Mouse (Mus musculus) liver, embryonic 14.5 days (tissue): ENCODE data around the gene Upf2. TPM values are rescaled to one million over a fixed set of nuclear protein-coding genes. Genes with fewer than 3 reads are reported as not detected.

Experiments used
- ATAC-seq: fragments of 200-750 bp; cut with Nextera tagmentation; 2 replicates; pipeline ENCODE4 v1.8.0; 2017; ENCODE audit warnings: moderate number of reproducible peaks, mild to moderate bottlenecking, moderate library complexity; ENCODE audit not compliant: insufficient read depth
- DNase-seq, 3 experiments: peaks; one replicate each; pipeline ENCODE4 v3.0.0-alpha.2; 2012 to 2013; ENCODE audit warnings: low read depth in 3 of 3, low spot score in 3 of 3
- H3K27ac ChIP-seq: fragments of 300-500 bp; sonication (generic); 2 replicates; pipeline ENCODE4 v1.5.1; 2014; ENCODE audit warnings: moderate library complexity, mild to moderate bottlenecking, control low read depth, inconsistent platforms
- H3K27me3 ChIP-seq: fragments of 300-500 bp; sonication (generic); 2 replicates; pipeline ENCODE4 v1.6.1; 2014; ENCODE audit warnings: mild to moderate bottlenecking, low read length, moderate library complexity; ENCODE audit not compliant: control insufficient read depth, insufficient read depth
- H3K36me3 ChIP-seq: fragments of 300-500 bp; sonication (generic); replicated peaks from 2 replicates; pipeline ENCODE4 v1.6.1; 2014; ENCODE audit warnings: low read depth; ENCODE audit not compliant: control insufficient read depth, insufficient read depth
- H3K4me1 ChIP-seq, 2 experiments: fragments of 200-500 bp in 1 of 2; fragments of 300-500 bp in 1 of 2; sonication (generic) in 1 of 2; replicated peaks; 2 replicates each; pipeline ENCODE4 v1.6.1; 2012 to 2014; ENCODE audit warnings: antibody characterized with exemption in 1 of 2, inconsistent platforms in 1 of 2, low read length in 1 of 2; ENCODE audit not compliant: control insufficient read depth in 2 of 2, insufficient read depth in 2 of 2
- H3K4me2 ChIP-seq: fragments of 300-500 bp; sonication (generic); 2 replicates; pipeline ENCODE4 v1.6.1; 2014; ENCODE audit warnings: low read depth, mild to moderate bottlenecking, control low read depth, moderate library complexity
- H3K4me3 ChIP-seq, 2 experiments: fragments of 200-500 bp in 1 of 2; fragments of 300-500 bp in 1 of 2; sonication (generic) in 1 of 2; 2 replicates each; pipeline ENCODE4 v1.5.1; 2012 to 2014; ENCODE audit warnings: low read depth in 2 of 2, low read length in 2 of 2, mild to moderate bottlenecking in 2 of 2, control low read depth in 1 of 2, inconsistent platforms in 1 of 2, moderate library complexity in 1 of 2; ENCODE audit not compliant: insufficient read depth in 1 of 2
- H3K9ac ChIP-seq: fragments of 300-500 bp; sonication (generic); replicated peaks from 2 replicates; pipeline ENCODE4 v1.6.1; 2014; ENCODE audit warnings: mild to moderate bottlenecking, control low read depth, moderate library complexity
- H3K9me3 ChIP-seq: fragments of 300-500 bp; sonication (generic); 2 replicates; pipeline ENCODE4 v1.6.1; 2016; ENCODE audit warnings: low read length, mixed read lengths; ENCODE audit not compliant: control insufficient read depth
- CTCF ChIP-seq: IDR thresholded peaks from 2 replicates; pipeline ENCODE4 v1.5.1; 2016; ENCODE audit warnings: antibody characterized with exemption, low read depth, control low read depth
- EP300 ChIP-seq: IDR thresholded peaks from 2 replicates; pipeline ENCODE4 v1.6.1; 2016; ENCODE audit warnings: antibody characterized with exemption, low read depth
- WGBS: fragments of 180-500 bp; shearing (Covaris S2); extraction: QIAGEN DNeasy Blood & Tissue Kit; methylation state at CpG from one replicate; pipeline ENCODE4 v1.1.7; 2014; ENCODE audit not compliant: insufficient replicate concordance; 5-methylcytosine and 5-hydroxymethylcytosine counted together
- polyA plus RNA-seq, 2 experiments: library from polyadenylated mRNA; depleted of rRNA in 1 of 2; stranded (reverse) in 1 of 2; unstranded in 1 of 2; fragments of >200 nt; fragmentation: Nextera tagmentation in 1 of 2; extraction: Ambion mirVana in 1 of 2; gene quantifications; 2 replicates each; pipeline versions ENCODE4 v1.2.1 to v1.2.3; 2012 to 2014

Upf2 gene
- polyA plus RNA-seq, 2 experiments: 3.8 to 6.8 TPM

DNA sequence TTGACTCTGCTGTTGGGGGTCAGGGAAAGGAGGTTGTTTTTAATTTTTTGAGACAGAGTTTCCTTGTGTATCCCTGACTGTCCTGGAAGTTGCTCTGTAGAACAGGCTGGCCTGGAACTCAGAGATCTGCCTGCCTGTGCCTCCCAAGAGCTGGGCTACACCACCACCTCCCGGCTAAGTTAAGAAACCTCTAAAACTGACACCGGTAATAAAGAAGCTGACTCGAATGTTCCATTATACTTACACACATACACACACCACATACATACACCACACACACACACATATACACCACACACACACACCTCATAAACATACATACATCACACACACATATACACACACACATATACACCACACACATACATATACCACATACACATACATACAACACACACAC is 16.3 kb upstream of the Upf2 start:
- WGBS: 77% methylated on average over 3 of the region's 3 CpGs
- Histone ChIP-seq H3K4me3 (no peak overlapping the region), H3K4me2 (no peak overlapping the region), H3K27me3 (no peaks in the 10 kb centered on the region), H3K9ac (no peak overlapping the region), H3K27ac (no peak overlapping the region), H3K4me1 (peaks cover 7 to 8% of the 10 kb centered on the region in 2 experiments), H3K9me3 (no peaks in the 10 kb centered on the region), H3K36me3 (no peaks in the 10 kb centered on the region)
- TF ChIP-seq CTCF: no peak
- no peak for TF ChIP-seq EP300
- no peak for DNase-seq
- ATAC-seq: 0 out of 2 replicates have a peak, but pooled peaks have one; percentile 21

DNA sequence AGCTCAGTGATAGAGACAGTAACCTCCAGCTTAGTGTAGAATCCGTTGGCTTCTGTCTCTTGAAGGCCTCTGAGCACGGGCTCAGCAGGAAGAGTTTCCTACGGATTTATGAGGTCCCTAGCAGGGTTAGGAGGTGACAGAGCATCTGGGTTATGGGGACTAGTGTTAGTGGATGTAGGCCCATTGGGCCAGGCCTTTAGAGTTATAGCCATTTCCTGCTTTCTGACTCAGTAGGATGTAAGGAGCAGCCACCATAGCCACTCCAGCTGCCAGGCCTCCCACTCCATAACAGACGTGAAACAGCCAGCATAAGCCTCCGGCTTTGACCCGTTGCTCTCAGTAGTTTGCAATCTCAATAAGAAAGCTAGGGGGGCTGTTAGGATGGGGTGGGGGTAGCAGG is 15.2 kb upstream of the Upf2 start:
- Histone ChIP-seq H3K4me2 (no peak overlapping the region), H3K27ac (no peak overlapping the region), H3K4me1 (peaks cover 7 to 8% of the 10 kb centered on the region in 2 experiments), H3K27me3 (no peaks in the 10 kb centered on the region), H3K4me3 (no peak overlapping the region), H3K36me3 (no peaks in the 10 kb centered on the region), H3K9ac (no peak overlapping the region), H3K9me3 (no peaks in the 10 kb centered on the region)
- ATAC-seq: no peak
- TF ChIP-seq EP300: no peak
- no peak for TF ChIP-seq CTCF
- no peak for DNase-seq
- WGBS: 69% methylated on average over 6 of the region's 6 CpGs

DNA sequence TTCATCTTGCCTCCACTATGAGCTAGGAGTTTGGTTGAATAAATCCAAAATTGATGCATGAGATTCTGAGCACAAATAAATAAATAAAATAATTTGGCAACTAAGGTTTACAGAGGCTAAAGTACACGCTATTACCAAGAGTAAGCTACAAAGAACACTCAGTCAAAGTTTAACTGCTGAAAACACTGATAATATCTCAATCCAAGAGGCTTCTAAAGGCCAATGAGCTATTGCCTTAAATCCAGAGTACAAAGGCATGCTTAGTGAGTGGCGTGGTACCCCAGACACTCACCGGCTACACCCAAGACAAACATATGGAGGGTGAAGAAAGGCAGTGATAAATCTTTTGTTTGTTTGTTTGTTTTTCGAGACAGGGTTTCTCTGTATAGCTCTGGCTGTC is 14.7 kb upstream of the Upf2 start:
- Histone ChIP-seq H3K4me2 (no peak overlapping the region), H3K27ac (no peak overlapping the region)
- ATAC-seq: no peak

DNA sequence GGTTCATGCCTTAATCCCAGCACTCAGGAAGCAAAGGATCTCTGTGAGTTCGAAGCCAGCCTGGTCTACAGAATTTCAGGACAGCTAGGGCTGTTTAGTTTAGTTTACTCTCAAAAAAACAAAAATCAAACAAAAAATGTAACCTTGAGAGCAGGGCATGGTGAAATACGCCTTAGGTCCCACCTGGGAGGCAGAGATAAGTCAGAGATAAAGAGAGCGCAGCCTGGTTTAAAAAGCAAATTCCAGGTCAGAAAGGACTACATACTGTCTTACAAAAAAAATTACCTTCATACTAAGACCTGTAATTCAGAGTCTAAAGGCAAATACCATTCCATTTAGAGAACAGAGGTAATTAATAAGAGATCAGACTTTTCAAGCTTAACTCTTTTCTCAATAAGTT is 11.9 kb upstream of the Upf2 start:
- Histone ChIP-seq H3K36me3 (no peaks in the 10 kb centered on the region), H3K27me3 (no peaks in the 10 kb centered on the region), H3K4me1 (peaks cover 7 to 8% of the 10 kb centered on the region in 2 experiments), H3K27ac (no peak overlapping the region), H3K9ac (no peak overlapping the region), H3K4me3 (no peak overlapping the region), H3K9me3 (no peaks in the 10 kb centered on the region), H3K4me2 (no peak overlapping the region)
- ATAC-seq (no peak), DNase-seq (no peak)
- no peak for TF ChIP-seq EP300
- TF ChIP-seq CTCF: no peak
- 33% methylated on average over 3 of the region's 3 CpGs for WGBS

More for the DNA sequence above, 14.7 kb upstream of the Upf2 start:
- Histone ChIP-seq H3K4me1 (peaks cover 7 to 8% of the 10 kb centered on the region in 2 experiments), H3K4me3 (no peak overlapping the region), H3K36me3 (no peaks in the 10 kb centered on the region), H3K27me3 (no peaks in the 10 kb centered on the region), H3K9ac (no peak overlapping the region), H3K9me3 (no peaks in the 10 kb centered on the region)
- DNase-seq: no peak
- WGBS: 72% methylated on average over 4 of the region's 4 CpGs
- no peak for TF ChIP-seq CTCF
- no peak for TF ChIP-seq EP300

DNA sequence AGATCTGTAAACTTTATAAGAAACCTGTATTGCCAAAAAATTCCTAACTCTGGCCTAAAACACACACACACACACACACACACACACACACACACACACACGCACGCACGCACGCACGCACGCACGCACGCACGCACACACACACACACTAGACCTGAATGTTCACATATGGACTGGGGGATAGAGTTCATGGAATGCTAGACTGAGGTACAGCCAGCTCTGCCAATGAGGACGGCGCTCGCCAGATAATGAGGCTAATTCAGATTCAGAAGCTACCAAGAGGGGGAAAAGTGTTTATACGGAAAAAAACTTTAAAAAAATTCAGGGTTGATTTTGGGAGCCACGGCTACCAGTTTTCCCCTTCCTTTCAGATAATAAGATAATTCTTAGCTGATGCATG is 11.4 kb upstream of the Upf2 start:
- no peaks in the 10 kb centered on the region for H3K9me3 ChIP-seq
- H3K27ac ChIP-seq: no peak overlapping the region
- H3K4me1 ChIP-seq: peaks cover 7 to 8% of the 10 kb centered on the region in 2 experiments
- H3K9ac ChIP-seq: no peak overlapping the region
- H3K4me2 ChIP-seq: no peak overlapping the region
- 84% methylated on average over 14 of the region's 14 CpGs for WGBS
- TF ChIP-seq CTCF (no peak), EP300 (no peak)
- no peaks in the 10 kb centered on the region for H3K27me3 ChIP-seq
- H3K36me3 ChIP-seq: no peaks in the 10 kb centered on the region
- H3K4me3 ChIP-seq: no peak overlapping the region
- ATAC-seq (no peak), DNase-seq (no peak)
